Mouse (Mus musculus) lung, embryonic 16.5 days (tissue): ENCODE results near the gene Cul3. TPM values are rescaled to one million over a fixed set of nuclear protein-coding genes. Genes with fewer than 3 reads are reported as not detected.

Experiments used
- ATAC-seq: fragments of 200-750 bp; cut with Nextera tagmentation; 2 replicates; pipeline ENCODE4 v1.8.0; 2017; ENCODE audit warnings: low read depth, mild to moderate bottlenecking, moderate library complexity
- H3K27ac ChIP-seq: fragments of 300-500 bp; sonication (generic); 2 replicates; pipeline ENCODE4 v1.5.1; 2014; ENCODE audit warnings: mild to moderate bottlenecking, control low read depth, low read length
- H3K27me3 ChIP-seq: fragments of 300-500 bp; sonication (generic); 2 replicates; pipeline ENCODE4 v1.6.1; 2014; ENCODE audit warnings: low read depth, low read length, mixed read lengths; ENCODE audit not compliant: control insufficient read depth, insufficient read depth
- H3K36me3 ChIP-seq: fragments of 300-500 bp; sonication (generic); 2 replicates; pipeline ENCODE4 v1.6.1; 2014; ENCODE audit warnings: low read length; ENCODE audit not compliant: control insufficient read depth, insufficient read depth
- H3K4me1 ChIP-seq: fragments of 300-500 bp; sonication (generic); replicated peaks from 2 replicates; pipeline ENCODE4 v1.6.1; 2014; ENCODE audit warnings: low read length, mixed read lengths; ENCODE audit not compliant: control insufficient read depth, insufficient read depth
- H3K4me2 ChIP-seq: fragments of 300-500 bp; sonication (generic); 2 replicates; pipeline ENCODE4 v1.6.1; 2014; ENCODE audit warnings: low read depth, low read length, control low read depth
- H3K4me3 ChIP-seq: fragments of 300-500 bp; sonication (generic); 2 replicates; pipeline ENCODE4 v1.5.1; 2014; ENCODE audit warnings: mild to moderate bottlenecking, low read length, control low read depth
- H3K9ac ChIP-seq: fragments of 300-500 bp; sonication (generic); 2 replicates; pipeline ENCODE4 v1.6.1; 2014; ENCODE audit warnings: low read length, control low read depth
- H3K9me3 ChIP-seq: fragments of 300-500 bp; sonication (generic); 2 replicates; pipeline ENCODE4 v1.6.1; 2016; ENCODE audit warnings: low read length; ENCODE audit not compliant: control insufficient read depth
- WGBS: fragments of 180-500 bp; shearing (Covaris S2); extraction: QIAGEN DNeasy Blood & Tissue Kit; methylation state at CpG from one replicate; pipeline ENCODE4 v1.1.7; 2014; 5-methylcytosine and 5-hydroxymethylcytosine counted together
- polyA plus RNA-seq: library from polyadenylated mRNA; unstranded; fragments of >200 nt; fragmentation: Nextera tagmentation; extraction: Ambion mirVana; gene quantifications from 2 replicates; pipeline ENCODE4 v1.2.1, GENCODE M21; 2015

The Cul3 gene
- polyA plus RNA-seq, 1 experiment from 2014 or later, result 27.9 TPM

DNA sequence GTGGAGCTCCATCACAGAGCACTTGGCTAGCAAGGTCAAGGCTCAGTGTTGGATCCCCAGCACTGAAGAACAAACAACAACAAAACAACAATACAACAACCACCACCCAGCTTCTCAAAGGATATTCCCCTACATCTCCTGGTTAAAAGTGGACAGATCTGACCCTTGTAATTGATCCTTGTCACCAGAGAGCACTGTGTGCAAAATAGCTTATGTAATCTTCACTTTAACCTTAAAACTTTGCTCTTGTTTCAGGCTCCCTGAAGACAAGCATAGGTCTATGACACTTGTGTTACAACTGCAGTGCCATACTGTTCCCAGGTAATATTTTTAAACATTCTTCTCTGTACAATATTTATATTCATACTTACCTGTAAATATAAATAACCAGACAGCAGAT, 93.1 kb downstream of the Cul3 start:
- no peak overlapping the region for H3K4me2 ChIP-seq
- no peak overlapping the region for H3K9ac ChIP-seq
- no peak for ATAC-seq
- H3K27me3 ChIP-seq, result no peaks in the 10 kb centered on the region
- no peaks in the 10 kb centered on the region for H3K36me3 ChIP-seq
- H3K4me1 ChIP-seq, result no peaks in the 10 kb centered on the region
- H3K4me3 ChIP-seq, result no peak overlapping the region
- H3K27ac ChIP-seq, result no peak overlapping the region
- H3K9me3 ChIP-seq, result no peaks in the 10 kb centered on the region

GRCm38 (mm10) chr1:80244123-80244522, 96.2 kb downstream of the Cul3 start:
- WGBS, result 43% methylated on average over 3 of the region's 3 CpGs
- Histone ChIP-seq H3K27ac (no peak overlapping the region), H3K9ac (no peak overlapping the region), H3K9me3 (no peaks in the 10 kb centered on the region), H3K36me3 (no peaks in the 10 kb centered on the region), H3K4me3 (no peak overlapping the region), H3K4me1 (no peaks in the 10 kb centered on the region), H3K27me3 (no peaks in the 10 kb centered on the region), H3K4me2 (no peak overlapping the region)
- ATAC-seq, result no peak

DNA sequence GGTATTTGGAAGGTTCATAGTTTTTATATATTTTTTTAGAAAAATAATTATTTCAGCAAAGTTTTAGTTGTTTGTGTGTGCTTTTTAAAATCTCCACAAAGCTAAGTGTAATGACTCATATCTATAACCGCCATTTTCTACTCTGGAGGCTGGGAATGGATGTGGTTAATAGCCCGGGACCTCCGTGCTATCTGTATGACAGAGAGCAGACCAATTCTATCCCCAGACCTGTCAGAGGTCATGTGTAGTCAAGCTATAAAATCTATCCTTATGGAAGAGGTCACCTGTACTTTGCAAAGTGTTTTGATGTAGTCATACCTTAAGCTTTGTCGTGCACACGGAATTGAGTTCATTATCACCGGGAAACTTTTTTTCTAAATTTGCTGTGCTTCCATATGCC, 98.7 kb downstream of the Cul3 start:
- 91% methylated on average over 6 of the region's 6 CpGs for WGBS
- Histone ChIP-seq H3K36me3 (no peaks in the 10 kb centered on the region), H3K27ac (no peak overlapping the region), H3K27me3 (no peaks in the 10 kb centered on the region), H3K4me2 (no peak overlapping the region), H3K9me3 (no peaks in the 10 kb centered on the region), H3K4me1 (no peaks in the 10 kb centered on the region), H3K9ac (no peak overlapping the region), H3K4me3 (no peak overlapping the region)
- ATAC-seq, result no peak

DNA sequence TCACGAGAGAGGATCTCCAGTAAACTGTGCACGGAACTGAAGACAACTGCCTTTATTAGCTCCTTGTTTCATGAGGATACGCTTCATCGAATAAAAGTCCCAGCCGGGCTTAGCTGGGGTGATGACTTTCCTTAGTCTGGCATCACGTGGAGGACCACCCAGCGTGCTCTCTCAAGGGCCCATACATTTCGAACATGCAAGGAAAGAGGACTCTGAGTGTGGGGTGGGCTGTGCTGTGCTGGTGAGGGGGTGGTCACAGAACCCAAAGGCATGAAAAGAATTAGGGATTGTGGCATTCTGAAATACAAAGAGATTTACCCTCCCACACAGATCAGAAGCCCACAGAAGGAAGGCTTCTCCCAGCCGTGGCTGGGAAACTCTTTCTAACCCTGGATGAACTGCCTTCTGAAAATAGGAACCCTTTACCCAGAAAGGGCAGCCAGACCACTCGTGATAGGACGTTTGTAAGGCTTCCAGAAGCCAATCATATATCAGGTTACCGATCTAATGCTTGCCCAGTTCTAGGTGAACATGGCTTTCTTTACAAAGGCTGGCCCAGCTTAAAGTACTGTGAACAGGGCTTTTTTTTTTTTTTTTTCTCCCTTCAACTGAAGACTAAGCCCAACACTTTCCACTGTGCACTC, 100.1 kb downstream of the Cul3 start:
- WGBS, result 47% methylated on average over 12 of the region's 12 CpGs
- Histone ChIP-seq H3K9me3 (no peaks in the 10 kb centered on the region), H3K27me3 (no peaks in the 10 kb centered on the region), H3K4me1 (no peaks in the 10 kb centered on the region), H3K27ac (no peak overlapping the region), H3K4me2 (no peak overlapping the region), H3K4me3 (no peak overlapping the region), H3K9ac (no peak overlapping the region), H3K36me3 (no peaks in the 10 kb centered on the region)
- ATAC-seq, result no peak

GRCm38 (mm10) chr1:80239481-80239880, 100.8 kb downstream of the Cul3 start:
- H3K9ac ChIP-seq, result no peak overlapping the region
- no peak overlapping the region for H3K27ac ChIP-seq
- H3K4me1 ChIP-seq, result no peaks in the 10 kb centered on the region
- no peak overlapping the region for H3K4me3 ChIP-seq
- 73% methylated on average over 11 of the region's 11 CpGs for WGBS
- no peaks in the 10 kb centered on the region for H3K27me3 ChIP-seq
- H3K4me2 ChIP-seq, result no peak overlapping the region
- no peaks in the 10 kb centered on the region for H3K36me3 ChIP-seq
- ATAC-seq, result no peak
- H3K9me3 ChIP-seq, result no peaks in the 10 kb centered on the region

DNA sequence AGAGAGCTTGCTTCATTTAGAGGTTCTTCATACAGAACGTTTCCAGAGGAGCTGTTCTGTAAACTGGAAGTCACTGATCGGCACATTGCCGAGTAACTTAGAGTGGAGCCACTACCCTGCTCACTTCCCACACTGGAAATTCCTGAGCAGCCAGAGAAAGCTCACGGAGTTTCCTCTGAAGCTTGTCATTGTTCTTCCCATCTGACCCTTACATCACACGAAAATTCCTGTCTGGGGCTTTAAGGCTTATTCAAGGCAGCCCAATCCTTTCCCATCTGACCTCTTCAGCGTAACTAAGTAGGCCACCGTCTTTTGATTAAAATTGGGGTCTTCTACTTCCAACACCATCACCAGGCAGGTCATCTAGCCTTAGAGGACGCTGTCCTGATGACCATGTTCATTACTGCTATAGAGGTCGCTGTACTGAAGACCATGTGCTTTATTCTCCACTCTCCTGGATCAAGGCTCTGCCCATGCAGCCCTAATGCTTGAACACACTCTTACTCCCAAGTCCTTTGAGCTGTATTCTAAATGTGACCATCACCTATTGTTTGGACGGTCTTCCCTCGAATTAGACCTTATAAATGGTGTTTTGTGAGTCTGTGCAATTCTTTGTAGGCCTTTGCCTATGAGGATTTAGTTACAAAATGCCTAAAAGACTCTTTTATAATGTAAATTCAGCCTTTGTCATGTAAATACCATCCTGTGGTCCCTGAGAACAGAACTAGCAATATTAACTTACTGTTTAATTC, 103.2 kb downstream of the Cul3 start:
- Histone ChIP-seq H3K27ac (no peak overlapping the region), H3K9ac (no peak overlapping the region), H3K27me3 (no peaks in the 10 kb centered on the region), H3K4me3 (no peak overlapping the region), H3K9me3 (no peaks in the 10 kb centered on the region), H3K4me1 (no peaks in the 10 kb centered on the region), H3K36me3 (no peaks in the 10 kb centered on the region), H3K4me2 (no peak overlapping the region)
- 61% methylated on average over 11 of the region's 11 CpGs for WGBS
- ATAC-seq, result peak; percentile 26; the same call in 1 of the 2 replicates

GRCm38 (mm10) chr1:80236126-80236525, 104.2 kb downstream of the Cul3 start:
- Histone ChIP-seq H3K36me3 (no peaks in the 10 kb centered on the region), H3K9me3 (no peaks in the 10 kb centered on the region), H3K4me1 (no peaks in the 10 kb centered on the region), H3K9ac (no peak overlapping the region), H3K27me3 (no peaks in the 10 kb centered on the region), H3K27ac (no peak overlapping the region), H3K4me2 (no peak overlapping the region), H3K4me3 (no peak overlapping the region)
- no peak for ATAC-seq
- 11% methylated on average over 1 of the region's 1 CpGs for WGBS

GRCm38 (mm10) chr1:80230612-80231011, 109.7 kb downstream of the Cul3 start:
- no peak overlapping the region for H3K27ac ChIP-seq
- no peak for ATAC-seq
- H3K4me2 ChIP-seq, result no peak overlapping the region
- H3K4me1 ChIP-seq, result no peaks in the 10 kb centered on the region
- H3K9me3 ChIP-seq, result no peaks in the 10 kb centered on the region
- WGBS, result 63% methylated on average over 1 of the region's 1 CpGs
- H3K27me3 ChIP-seq, result no peaks in the 10 kb centered on the region
- no peak overlapping the region for H3K4me3 ChIP-seq
- H3K36me3 ChIP-seq, result no peaks in the 10 kb centered on the region
- no peak overlapping the region for H3K9ac ChIP-seq

DNA sequence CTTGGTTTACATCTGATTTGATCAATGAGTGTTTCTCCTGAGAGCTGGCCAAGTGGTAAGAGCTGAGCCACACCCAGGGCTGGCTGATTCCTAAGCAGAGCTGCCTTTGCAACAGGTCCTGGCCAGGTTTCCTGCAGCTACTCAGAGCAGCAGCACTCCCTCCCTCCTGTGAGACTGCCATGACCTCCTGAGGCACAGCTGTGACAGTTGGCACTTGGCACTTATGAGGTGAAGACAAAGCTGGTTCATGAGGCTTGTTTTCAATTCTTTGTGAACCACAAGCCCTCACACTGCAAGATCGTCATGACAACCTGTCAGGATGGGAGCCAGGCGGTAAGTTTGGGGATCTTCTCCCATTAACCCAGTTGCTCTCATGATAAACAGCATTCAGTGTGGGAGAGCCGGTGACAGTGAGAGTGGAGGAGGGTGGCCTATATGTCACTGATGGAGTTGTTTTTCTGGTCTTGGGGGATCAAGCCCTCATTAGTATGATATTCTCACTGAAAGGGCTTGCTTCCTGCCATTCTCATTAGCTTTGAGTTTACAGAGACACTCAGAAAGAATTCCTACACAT, 115.4 kb downstream of the Cul3 start:
- no peak overlapping the region for H3K4me2 ChIP-seq
- peak overlapping the region; percentile 9; the same call in 1 of the 2 replicates for H3K27ac ChIP-seq
- H3K4me1 ChIP-seq, result peaks cover 6% of the 10 kb centered on the region; the same call in 1 of the 2 replicates
- no peaks in the 10 kb centered on the region for H3K9me3 ChIP-seq
- peak; percentile 61 for ATAC-seq
- H3K9ac ChIP-seq, result no peak overlapping the region
- no peak overlapping the region for H3K4me3 ChIP-seq
- WGBS, result 28% methylated on average over 3 of the region's 3 CpGs
- no peaks in the 10 kb centered on the region for H3K36me3 ChIP-seq
- no peaks in the 10 kb centered on the region for H3K27me3 ChIP-seq
